24 mouse cellular contexts compared by ENCODE assay signal in the genomic region with DNA sequence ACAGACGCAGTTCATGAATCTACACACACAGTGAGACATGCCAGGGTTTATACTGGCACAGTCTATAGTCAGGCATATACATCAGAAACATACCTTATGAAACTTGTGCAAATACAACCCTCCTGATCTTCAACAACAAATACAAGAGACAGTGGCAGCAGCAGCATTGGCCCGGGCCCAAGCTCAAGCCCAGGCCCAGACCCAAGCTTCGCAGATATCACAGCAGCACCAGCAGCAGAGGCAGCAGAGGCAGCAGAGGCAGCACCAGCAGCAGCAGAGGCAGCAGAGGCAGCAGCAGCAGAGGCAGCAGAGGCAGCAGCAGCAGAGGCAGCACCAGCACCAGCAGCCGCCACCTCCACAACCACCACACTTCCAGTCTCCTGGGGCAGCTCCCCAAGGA.
"Had no signal": no experiment of that assay in that cellular context is flagged by ENCODE, and none has a peak within 500 bp of the region (broad histone marks: within the 10 kb centered on the region; RNA-seq: fewer than 3 reads in every experiment).

No protein-coding gene starts in this region.

- ATAC-seq: hindbrain, embryonic 16.5 days; inflammation-experienced regulatory T-cells, adult 6 months; intestine, embryonic 15.5 days; intestine, postnatal 0 days had no signal

- H3K4me1 ChIP-seq: heart, embryonic 12.5 days; hindbrain, embryonic 10.5 days; hindbrain, embryonic 12.5 days; intestine, embryonic 15.5 days; limb, embryonic 10.5 days; limb, embryonic 12.5 days had no signal

- H3K36me3 ChIP-seq: heart, embryonic 12.5 days; hindbrain, embryonic 10.5 days; hindbrain, embryonic 12.5 days; intestine, embryonic 15.5 days; limb, embryonic 10.5 days; limb, embryonic 12.5 days had no signal

- H3K9ac ChIP-seq: heart, embryonic 12.5 days; hindbrain, embryonic 12.5 days; hindbrain, embryonic 14.5 days; intestine, embryonic 15.5 days; limb, embryonic 12.5 days had no signal

- DNase-seq: gastrocnemius, adult 2 months; gastrocnemius, postnatal 10 days; gastrocnemius, postnatal 25 days; heart, adult 2 months; heart, postnatal 10 days; heart, postnatal 4 days; kidney, adult 18-20 months; kidney, adult 8-10 months; kidney, postnatal 10 days; kidney, postnatal 25 days; kidney, postnatal 4 days; liver had no signal

- H3K27me3 ChIP-seq: heart, embryonic 12.5 days; hindbrain, embryonic 12.5 days; intestine, embryonic 15.5 days; limb, embryonic 12.5 days had no signal

- H3K4me2 ChIP-seq: heart, embryonic 12.5 days; hindbrain, embryonic 12.5 days; hindbrain, embryonic 14.5 days; intestine, embryonic 15.5 days; limb, embryonic 12.5 days had no signal

- H3K27ac ChIP-seq: gastrocnemius, adult 2 months; heart, adult 2 months; hindbrain, embryonic 10.5 days; hindbrain, embryonic 12.5 days; hindbrain, embryonic 14.5 days; intestine, embryonic 15.5 days; layer of hippocampus, adult 2 months; left cerebral cortex, adult 2 months; limb, embryonic 10.5 days; limb, embryonic 12.5 days had no signal

- H3K4me3 ChIP-seq: gastrocnemius, adult 2 months; heart, adult 2 months; heart, embryonic 12.5 days; hindbrain, embryonic 10.5 days; hindbrain, embryonic 12.5 days; intestine, embryonic 15.5 days; layer of hippocampus, adult 2 months; left cerebral cortex, adult 2 months; limb, embryonic 10.5 days; limb, embryonic 12.5 days had no signal

- H3K9me3 ChIP-seq: heart, embryonic 12.5 days; hindbrain, embryonic 12.5 days; intestine, embryonic 15.5 days; limb, embryonic 10.5 days; limb, embryonic 12.5 days had no signal
